Mouse (Mus musculus): Measurements from ENCODE around the gene Gng8.
A peak's percentile ranks its signal among the peaks of the same experiment; 100 is the strongest.

DNA sequence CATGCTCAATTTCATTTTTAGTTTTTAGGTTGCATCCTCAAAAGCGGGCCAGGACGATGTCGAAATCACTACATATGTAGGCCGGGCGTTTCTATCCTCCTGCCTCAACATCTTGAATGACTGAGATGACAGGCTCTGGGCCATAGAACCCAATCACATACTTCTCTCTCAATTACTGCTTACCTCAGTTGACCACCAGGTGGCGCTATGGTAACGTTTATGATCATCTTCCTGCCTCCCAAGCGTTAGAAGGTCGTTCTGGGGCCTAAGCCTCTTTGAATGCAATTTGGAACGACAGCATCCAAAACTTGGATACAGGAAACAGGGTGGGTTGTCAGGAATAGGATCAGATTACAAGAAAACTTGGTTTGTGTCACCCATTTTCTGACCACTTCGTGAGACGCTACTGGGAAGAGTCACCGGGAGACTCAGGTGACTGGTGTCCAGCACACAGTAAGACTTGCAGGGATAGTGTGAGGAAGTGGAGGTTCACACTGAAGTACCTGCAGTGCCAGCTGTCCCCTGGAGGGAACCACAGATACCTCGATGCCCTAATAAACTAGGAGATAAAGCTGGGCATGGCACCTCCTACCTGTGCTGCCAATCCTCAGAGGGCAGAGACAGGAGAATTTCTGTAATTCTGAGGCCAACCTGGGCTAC, 40.5 kb downstream of the Gng8 start:
- TF ChIP-seq CTCF (conservative IDR thresholded peaks at IDR 0.05; ENCODE audit: low read length) (peak; percentile 59), NANOG (IDR thresholded peaks at IDR 0.05; ENCODE audit: borderline replicate concordance, low read length) (no peak)

All from E14TG2a.4 (cell line).